Mouse (Mus musculus): ENCODE measurements around the gene Dusp16.

Gene Dusp16

DNA sequence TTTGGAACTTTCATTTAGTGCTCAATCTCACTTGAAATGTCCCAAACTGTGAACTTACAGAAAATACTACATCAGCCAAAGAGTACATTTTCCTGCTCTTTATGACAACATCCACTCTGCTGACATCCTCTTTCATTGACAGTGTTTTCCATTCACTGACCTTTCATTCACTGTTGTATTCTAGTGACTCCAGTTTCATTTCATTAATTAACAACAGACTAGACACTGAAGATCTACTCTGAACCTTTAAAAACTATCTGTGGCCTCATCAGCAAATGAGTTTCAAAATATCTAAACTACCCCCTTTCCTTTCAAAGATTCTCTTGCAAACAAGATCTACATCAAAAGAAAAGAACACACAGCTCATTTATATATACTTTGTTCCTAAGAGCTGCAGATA is 48.9 kb downstream of the Dusp16 start:
- DNase-seq (ENCODE audit: low spot score in 2 of 2) = no peak

DNA sequence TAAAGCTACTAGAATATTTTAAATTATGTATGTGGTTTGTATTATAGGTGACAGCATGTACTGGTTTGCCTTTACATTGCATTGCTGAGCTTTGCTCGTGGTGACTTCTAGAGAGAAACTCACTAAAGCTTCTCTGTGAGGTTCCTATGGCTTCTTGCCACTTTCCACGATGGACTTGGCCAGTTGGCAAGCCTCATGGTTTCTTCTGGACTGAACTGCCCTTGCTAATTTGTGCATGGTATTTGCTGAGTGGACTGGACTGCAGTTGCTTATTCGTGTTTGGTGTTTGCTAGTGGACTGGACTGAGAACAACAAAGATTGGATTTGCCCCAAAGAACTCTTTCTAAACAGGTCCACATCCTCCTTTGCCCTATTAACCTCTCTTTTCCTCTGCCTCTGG is 55.6 kb downstream of the Dusp16 start:
- DNase-seq (ENCODE audit: low spot score in 2 of 2) = no peak

DNA sequence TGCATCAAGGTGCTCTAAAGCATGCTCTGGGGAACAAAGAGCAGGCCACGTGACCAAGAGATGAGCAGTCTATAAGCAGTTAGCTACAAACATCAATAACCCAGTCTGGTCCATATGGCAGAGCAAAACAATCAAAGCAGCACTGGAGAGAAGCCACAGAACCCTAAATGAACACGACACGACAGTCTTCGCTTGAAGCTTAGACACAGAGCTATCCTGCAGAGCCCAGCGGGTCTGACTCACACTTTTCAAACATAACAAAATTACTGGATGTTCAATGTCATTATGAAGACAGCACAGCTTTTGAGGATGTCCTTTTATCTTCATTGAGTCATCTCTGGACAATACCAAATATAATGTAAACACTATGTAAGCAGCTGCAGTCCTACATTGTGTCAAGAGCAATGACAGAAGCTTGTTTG is 58.6 kb downstream of the Dusp16 start:
- no peak for DNase-seq (ENCODE audit: low spot score in 2 of 2)

DNA sequence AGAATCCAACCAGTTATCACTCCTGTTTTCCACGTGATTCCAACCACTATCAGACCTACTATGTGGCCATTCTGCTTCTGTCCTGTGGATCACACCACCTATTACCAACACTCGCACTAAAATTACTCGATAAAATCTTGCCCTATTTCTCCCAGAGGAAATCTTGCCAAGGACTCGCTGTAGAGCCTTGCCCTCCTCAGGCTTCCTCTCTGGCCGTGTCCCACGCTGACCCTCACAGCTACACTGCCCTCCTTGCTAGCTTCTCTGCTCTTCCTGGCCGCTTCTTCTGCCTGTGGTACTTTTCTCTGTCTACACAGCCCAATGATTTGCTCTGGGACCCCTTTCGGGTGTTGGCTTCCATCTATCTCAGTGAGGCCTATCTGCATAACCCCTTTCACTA is 59.6 kb downstream of the Dusp16 start:
- no peak for DNase-seq (ENCODE audit: low spot score in 2 of 2)

DNA sequence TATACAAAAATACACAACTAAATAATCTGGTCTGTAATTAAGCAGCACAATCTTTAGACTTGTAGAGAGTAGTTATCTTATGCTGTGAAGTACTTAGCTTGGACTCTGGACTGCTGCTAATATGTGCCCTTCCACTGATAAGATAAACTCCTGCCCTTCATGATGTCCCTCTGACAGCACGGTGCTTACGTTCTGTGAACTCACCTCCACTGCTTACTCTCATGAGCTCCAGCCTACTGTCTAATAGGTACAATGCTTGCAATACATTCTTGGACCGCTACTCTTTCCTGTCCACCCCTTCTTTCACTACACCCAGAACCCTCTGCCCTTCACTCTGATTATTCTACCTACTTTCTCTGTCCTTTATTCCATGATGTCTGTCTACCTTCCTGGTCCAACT is 61.4 kb downstream of the Dusp16 start:
- no peak for DNase-seq (ENCODE audit: low spot score in 2 of 2)

DNA sequence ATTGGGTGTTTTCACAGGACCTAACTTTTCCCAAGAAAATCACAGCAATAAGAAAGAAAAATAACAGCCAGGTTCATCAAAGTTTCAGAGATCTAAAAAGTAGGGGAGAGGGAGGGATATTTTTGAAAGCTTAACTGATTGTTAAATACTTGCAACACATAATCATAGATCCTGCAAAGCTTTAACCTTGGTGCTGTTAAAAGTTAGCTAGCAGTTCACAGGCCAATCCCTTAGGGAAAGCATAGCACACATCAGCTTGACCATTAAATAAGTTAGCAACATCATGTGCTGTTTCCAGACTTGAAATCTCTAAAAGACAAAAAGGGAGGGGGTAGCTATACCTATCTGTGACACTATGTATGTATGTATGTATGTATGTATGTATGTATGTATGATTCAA is 67.0 kb downstream of the Dusp16 start:
- no peak for DNase-seq (ENCODE audit: low spot score in 2 of 2)

DNA sequence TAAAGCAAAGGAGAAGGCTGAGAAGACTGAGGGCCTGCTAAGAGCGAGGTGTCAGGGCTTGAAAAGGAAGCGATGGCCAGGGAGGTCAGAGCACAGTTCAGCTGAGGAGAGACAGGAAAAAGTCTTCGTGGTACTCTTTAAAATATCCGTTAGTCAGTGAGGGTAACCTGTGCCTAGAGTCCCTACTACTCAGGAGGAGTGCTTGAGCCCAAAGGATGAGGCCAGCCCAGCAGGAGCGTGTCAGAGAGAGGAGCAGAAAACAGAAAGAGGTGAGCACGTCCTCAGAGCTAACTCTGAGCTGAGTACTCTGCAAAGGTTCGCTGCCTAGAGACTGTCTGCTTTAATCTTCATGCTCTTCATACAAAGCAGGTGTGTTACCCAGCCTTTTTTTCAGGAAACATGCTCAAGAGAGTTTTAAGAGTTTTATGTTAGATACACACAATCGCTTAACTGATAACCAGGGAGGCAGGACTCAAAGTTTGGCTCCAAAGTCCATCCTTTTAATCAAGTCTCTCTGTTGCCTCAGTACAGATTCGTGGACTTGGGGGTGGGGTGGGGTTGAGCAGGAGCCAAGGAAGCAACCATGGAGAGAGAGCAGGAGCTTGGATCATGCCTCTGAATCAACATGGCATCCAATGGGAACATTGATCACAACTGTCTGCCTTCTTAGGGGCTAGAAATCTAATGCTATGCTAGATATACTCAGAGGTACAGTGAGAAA is 68.4 kb downstream of the Dusp16 start:
- no peak for DNase-seq (ENCODE audit: low spot score in 2 of 2)

DNA sequence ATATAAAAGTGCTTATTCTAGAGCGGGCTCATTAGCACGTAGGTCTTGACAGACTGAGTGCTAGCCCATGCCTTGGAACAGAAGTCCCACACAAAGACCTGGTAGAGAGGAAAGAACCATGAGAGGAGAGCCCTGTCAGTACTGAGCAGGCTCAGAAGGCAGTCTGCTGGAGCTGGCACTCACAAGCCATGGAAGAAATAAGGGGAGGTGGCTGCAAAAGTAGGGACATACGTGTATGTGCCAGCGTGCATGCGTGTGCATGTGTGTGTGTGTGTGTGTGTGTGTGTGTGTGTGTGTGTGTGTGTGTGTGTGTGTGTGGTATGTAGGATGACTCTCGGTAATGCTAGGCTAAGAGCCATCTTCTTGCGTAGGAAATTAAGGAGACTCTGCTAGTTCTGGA is 69.1 kb downstream of the Dusp16 start:
- DNase-seq (ENCODE audit: low spot score in 2 of 2) = no peak

DNA sequence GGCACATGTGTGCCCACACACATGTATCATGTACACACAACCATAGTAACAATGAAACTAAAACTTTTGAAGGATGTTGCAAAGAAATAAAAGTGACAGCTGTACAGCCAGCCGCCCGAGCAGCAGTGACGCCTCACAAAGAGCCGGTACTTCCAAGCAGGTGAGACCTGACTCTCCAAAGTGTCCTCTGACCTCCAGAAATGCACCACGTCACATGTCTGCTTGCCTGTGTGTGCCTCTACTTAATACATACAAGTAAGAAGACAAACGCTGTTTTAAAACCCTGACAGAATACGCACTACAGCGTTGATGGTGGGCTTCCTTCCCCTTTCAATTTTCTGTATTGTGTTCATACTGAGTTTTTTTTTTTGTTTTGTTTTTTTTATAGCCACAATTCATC is 69.5 kb downstream of the Dusp16 start:
- DNase-seq (ENCODE audit: low spot score in 2 of 2) = no peak

DNA sequence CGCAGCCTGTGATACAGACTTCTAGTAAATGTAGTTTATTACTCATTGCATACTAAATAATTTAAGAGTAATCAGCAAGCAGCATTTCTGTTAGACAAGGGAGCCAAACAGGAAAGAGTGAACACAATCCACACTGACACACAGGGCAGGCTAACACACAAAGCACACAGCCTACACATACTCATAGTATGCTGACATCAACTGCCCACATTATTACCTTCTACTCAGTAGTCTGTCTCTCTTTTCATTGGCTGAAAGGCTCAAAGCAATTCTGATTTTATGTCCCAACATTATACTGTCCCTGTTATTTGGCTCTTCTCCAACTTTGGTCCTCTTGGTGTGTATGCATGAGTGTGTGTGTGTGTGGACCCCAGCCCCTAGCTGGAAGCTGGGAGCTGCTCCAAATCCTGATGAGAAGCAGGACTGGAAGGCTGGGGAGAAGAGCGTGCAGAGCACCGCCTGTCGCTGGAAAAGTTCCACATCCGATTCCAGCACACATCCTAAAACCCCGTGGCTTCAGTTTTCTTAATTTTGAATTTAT is 70.6 kb downstream of the Dusp16 start:
- DNase-seq (ENCODE audit: low spot score in 2 of 2) = no peak

DNA sequence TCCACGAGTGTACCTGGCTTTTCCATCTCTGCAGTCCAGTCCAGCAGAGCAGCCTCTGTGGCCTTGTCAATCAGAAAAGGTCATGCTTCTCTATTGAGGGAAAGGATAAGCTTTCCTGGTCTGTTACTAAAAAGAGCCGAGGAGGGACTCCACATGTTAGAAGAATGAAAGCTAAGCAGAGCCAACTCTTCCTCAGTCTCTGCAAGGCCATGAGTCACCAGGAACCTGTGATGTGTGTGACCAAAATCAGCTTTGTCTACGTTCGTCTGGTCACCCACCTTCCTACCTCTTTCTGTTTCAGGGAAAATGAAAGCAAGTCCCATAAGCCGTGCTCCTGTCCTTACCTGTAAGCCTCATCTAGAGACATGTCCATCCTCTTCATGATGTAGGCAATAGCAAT is 72.3 kb downstream of the Dusp16 start:
- DNase-seq (ENCODE audit: low spot score in 2 of 2) = no peak

DNA sequence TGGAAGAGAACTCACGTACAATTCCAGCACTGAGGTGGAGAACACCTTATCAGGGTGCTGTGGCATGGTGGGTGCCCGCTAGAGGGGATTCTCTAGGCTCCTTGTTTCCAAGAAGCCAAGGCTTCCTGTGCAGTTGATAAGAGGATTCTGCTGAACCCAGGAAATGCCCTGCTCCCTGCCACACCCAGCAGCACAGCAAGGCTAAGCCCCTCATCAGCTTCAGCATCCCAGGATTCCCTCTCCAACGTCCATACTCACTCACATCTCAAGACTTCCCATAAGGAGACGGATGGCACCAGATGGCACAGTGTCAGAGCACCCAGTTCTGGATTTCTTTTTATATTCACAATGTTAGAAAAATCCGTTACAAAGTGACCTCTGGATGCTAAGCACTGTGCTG is 73.3 kb downstream of the Dusp16 start:
- DNase-seq (ENCODE audit: low spot score in 2 of 2) = no peak

DNA sequence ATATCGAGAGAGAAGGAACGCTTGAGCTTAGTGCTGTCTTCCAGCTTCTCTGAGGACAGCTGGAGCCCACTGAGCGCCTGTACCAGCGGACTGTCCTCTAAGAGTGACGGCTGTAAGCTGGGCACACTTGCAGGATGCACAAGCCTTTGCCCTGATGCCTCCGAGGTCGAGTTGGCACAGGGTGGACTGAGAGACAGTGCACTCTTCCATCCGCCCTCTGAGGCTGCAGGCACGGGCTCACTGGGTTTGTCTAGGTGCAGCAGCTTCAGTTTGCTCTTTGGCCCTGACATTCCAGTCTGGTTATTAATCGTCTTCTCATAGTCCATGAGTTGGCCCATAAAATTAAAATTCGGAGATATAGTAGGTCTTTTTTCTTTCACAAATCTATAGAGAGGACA is 73.8 kb downstream of the Dusp16 start:
- no peak for DNase-seq (ENCODE audit: low spot score in 2 of 2)

DNA sequence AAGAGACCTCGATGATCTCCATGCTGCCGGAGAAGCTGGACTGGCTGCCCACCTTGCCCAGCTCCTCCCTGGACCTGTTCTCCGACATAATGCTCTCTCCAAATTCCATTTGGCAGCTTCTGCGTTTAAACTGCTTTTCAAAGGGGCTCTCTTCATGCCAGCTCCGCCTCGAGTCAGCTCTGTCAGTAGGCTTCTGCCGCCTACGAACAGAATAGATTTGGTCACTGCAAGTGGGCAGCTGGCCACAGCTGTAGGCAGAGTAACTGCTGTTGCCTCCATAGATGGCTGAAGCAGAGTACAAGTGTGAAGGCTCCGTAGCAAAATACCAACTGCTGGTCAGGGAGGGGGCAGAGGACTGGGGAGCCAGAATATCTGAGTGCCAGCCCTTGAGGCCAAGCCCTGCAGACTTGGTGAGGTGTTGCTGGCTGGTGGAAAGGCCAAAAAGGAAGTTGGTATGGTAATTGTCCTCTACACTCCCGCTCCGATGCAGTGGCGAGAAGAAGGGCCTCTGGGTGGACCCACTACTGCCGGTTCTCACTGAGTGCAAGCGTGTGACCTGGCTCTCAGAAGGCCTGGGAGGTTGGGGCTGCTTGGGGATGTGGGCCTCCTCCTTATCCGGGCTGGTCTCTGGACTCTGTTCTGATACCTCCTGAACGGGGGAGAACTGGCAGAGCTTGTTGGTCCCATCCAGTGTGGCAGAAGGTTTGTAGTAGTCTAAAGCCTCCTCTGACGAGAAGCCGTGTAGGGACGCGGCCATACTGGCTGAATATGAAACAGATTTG is 74.3 kb downstream of the Dusp16 start:
- no peak for DNase-seq (ENCODE audit: low spot score in 2 of 2)

DNA sequence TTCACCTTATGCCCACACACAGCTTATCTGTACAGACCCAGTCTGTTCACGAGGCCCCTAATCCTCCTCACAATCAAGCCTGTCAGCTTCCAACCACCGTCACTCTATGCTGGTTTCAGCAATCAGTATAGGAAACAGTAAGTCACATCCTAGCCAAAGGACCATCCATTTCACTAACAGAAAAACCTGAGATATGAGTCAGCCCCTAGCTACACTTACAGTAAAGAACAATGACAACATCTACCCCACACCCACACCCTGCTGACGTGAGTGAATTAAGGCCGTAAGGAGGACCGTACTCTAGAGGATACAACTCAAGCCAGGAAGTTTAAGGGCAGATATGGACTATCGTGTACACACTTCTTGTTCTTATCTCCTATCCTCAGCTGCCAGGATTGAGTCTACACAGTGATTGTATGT is 76.2 kb downstream of the Dusp16 start:
- DNase-seq (ENCODE audit: low spot score in 2 of 2) = no peak

DNA sequence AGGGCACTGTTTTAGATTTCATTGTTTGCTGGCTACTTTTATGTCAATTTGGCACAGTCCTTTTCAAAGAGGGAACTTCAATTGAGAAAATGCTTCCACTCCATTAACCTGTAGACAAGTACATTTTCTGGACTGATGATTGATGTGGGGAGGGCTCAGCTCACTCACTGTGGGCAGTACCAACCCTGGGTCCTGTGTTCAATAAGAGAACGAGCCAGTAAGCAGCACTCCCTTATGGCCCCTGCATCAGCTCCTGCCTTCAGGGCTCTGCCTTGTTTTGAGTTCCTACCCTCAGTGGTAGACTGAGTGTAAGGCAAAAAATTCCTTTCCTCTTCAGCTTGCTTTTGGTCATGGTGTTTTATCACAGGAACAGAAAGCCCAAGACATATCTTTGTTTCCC is 78.5 kb downstream of the Dusp16 start:
- DNase-seq (ENCODE audit: low spot score in 2 of 2) = no peak

DNA sequence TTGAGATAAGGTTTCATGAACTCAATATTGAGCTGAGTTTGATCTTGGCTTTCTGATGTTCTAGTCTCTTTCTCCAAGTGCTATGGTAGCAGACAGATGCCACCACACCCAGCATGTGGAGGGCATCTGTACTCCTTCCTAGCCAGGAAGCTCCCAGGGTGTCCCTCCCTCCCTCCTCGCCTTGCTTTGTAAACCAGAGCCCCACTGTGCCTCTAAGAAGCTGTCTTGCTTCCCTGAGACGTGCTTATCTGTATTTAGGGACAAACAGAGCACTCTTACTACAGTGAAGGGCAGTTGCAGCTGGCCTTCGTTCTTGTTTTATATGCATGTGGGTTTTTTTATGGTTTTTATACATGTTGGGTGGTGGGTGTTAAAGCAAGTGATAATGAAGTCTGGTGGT is 79.1 kb downstream of the Dusp16 start:
- no peak for DNase-seq (ENCODE audit: low spot score in 2 of 2)

DNA sequence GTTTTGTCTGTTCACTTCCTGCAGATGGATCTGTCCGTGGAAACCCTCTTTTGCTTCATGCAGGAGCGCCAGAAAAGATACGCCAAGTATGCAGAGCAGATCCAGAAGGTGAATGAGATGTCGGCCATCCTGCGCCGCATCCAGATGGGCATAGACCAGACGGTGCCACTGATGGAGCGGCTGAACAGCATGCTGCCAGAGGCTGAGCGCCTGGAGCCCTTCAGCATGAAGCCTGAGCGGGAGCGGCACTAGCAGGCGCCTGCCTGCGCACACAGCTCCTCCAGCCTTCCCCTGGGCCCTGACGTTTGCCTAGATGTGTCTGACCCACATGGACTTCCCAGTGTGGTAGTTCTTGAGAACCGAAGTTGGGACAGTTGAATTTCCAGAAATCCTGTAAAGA is 82.4 kb downstream of the Dusp16 start:
- DNase-seq (ENCODE audit: low spot score in 2 of 2) = no peak

DNA sequence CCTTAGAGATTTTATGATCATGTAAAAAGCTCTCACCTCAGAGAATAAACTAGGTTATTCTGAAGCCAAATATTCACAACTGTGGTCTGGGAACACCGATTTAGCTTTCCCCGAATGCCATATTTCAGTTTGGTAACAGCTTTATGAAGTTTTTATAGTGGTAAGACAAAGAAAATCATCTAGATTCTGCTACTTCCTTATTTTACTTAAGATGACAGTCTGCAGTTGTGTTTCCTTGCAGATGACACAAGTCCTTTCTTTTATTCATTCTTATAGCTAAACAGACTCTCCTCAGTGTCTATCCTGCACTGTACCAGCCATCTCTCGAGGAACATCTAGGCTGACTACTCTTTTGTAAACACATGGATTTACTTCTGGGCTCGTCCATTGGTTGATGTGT is 86.0 kb downstream of the Dusp16 start:
- DNase-seq (ENCODE audit: low spot score in 2 of 2) = no peak

DNA sequence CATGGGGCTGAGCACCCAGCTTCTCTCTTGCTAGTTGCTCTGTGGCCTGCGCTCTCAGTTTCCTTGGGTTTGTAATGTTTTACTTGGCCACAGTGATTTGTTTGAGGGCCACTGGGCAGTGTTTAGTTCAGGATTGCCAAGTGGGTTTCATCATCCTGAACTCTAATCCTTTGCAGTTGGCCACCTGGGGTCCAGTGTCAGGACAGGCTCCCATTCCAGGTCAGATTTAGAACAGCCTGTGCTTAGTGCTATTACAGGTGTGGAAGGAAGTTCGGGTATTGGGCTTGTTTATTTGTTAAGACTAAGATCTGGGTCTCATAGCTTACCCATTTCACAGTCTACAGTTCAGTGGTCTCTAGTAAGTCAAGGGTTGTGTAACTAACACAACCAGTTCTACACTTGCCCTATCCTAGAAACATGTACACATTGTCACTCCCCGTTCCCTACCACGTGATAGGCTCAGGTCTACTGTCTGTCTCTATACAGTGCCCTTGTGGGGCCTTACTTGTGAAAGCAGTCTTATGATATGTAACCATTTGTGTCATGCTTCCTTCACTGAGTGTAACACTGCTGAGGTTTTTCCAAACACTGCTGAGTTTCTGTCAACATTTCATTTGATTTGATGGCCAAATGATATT is 89.3 kb downstream of the Dusp16 start:
- DNase-seq (ENCODE audit: low spot score in 2 of 2) = no peak

DNA sequence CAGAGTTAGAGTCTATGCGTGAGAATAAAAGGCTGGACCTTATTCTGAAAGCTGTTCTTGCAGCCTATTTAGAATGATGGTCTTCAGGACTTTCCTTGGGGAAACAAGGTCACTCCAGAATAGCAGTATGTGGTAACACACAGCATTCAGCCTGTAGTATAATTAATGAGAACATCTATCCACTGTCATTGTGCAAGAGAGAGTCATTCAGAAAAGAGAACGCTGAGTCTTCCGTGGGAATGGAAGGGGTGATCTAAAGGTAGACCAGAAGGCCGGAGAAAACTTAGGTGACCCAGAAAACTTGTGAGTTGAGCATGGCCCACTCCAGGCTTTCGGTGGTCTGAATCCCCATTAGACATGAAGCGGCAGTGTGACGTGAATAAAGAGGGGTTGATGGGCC is 90.2 kb downstream of the Dusp16 start:
- DNase-seq (ENCODE audit: low spot score in 2 of 2) = no peak

DNA sequence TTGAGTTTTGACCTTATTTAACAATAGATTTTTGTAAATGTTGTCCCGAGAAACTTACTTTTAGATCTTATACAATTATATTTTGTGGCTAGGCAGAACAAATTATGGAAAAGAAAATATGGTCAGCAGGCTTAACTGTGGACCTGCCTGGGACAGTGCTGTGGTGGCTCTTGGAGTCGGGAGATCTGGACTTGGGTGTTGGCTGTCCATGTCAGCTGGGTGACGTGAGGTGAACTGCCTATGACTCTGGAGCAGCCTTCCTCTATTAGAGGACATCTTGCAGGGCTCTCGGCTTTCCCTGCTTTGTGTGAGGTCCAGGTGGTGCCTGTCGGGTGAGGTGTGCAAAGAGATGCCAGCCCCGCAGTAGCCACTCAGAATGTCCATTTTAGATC is 91.2 kb downstream of the Dusp16 start:
- no peak for DNase-seq (ENCODE audit: low spot score in 2 of 2)
